Mouse (Mus musculus) kidney, postnatal 10 days (tissue): ENCODE measurements around the gene Asb1.
A peak's percentile ranks its signal among the peaks of the same experiment; 100 is the strongest.

Experiments used
- DNase-seq: peaks from one replicate; pipeline ENCODE4 v3.0.0; 2021; ENCODE audit warnings: mixed read lengths

Asb1 gene

DNA sequence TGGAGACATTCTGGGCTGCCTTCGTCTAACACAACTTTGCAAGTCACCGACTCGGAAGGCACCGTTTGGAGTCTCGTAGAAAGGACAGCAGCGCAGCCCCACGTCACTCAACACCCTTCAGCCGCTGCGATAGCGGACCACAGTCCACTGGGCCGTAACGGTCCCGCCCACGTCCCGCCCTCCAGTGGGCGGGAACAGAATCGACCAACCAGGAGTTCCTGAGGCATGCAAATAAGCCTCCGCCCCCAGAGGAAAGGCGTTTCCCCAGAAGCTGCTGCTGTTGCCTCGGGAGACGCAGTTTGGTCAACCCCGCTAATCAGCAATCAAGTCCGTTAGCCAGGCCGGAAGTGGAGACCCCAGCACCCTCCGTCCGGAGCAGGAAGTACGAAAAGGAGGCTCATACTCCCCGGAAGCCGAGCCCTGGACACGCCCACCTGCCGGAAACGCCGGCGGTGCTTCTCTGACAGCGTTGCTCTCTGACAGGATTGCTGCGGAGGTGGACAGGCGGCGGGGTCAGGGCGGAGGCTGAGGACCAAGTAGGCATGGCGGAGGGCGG is at the start of gene Asb1:
Gene Asb1 (plus strand): TSS at position 274 of the 556 bp plus-strand sequence.
- peak; percentile 96 for DNase-seq

DNA sequence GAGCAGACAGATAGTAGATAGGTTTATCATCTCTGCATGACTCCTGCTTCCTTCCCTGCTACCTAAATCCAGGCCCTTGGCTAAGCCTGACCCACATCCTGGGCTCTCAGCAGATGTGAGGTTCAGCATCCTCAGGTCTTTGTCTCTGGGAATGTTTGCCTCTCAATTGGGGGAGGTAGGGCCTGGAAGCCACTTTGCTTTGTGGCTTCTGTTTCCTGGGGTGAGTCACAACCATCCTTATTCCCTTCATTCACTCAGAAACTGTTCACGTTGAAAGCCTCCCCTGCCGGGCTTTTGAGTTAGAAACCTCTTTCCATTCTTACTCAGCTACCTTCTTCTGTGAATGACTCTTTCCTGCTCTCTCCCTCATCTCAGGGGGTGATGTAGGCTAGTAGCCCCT is 47.6 kb upstream of the Asb1 start:
- no peak for DNase-seq

DNA sequence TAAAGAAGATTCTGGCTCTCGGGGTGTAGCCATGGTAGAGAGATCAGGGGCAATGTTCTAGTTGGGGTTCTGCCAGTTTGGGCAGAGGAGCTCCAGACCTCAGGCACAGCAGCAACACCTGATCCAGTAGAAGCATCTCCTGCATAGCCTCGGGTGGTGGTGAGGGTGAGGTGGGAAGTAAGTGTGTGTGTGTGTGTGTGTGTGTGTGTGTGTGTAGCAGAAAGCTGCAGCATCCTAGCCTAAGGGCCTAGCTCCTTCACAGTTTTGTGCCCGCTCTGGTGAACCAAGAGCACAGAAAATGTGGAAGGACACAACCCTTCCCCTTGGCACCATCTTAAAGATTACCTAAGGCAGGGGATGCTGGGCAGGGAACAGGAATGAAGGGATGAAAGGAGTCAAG is 46.4 kb upstream of the Asb1 start:
- no peak for DNase-seq

DNA sequence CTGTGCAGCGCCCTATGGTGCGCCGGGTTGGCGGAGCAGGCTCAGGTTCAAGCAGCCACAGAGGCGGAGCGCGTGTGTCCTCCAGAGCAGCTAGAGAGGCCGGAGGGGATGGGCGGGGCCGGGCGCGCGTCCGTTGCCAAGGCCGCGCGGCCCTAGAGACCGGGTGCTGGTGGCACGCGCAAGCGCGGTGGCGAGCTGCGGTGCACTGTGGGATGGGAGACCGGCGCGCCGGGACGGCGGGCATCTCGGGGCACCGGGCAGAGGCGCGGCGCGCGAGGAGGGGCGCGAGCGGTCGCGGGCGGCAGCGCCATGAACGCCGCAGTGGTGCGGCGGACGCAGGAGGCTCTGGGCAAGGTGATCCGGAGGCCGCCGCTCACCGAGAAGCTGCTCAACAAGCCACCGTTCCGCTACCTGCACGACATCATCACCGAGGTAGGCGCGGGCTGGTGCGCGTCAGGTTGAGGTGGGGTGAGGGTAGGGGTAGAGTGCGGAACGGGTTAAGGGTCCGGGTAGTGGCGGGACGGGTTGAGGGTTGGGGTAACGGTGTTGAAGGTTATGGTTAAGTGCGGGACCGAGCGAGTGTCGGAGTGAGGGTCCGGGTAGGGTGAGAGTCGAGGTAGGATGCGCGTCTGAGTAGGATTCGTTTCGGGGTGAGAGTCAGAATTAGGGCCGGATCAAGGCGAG is 45.7 kb upstream of the Asb1 start, which contains the start of gene Traf3ip1:
Gene Traf3ip1 (plus strand): TSS at position 191 of the 684 bp plus-strand sequence.
- DNase-seq: peak; percentile 97

DNA sequence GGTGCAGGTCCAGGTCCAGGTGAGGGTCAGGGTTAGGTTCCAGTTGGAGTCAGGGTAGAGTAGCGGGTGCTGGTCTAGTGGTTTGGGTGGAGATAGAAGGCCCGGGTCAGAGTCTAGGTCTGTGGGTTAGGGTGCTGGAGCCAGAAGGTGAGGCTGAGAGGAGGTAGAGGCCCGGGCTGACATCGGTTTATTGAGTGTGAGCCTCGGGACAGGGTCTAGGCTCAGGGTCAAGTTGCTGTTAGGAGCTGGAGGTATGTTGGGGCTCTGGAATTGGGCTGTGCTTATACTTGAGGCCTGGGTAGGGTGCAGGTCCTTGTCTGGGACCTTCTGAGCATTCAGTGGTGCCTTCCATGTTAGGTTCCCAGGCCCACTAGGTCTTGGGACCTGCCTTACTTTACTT is 45.0 kb upstream of the Asb1 start:
- no peak for DNase-seq

DNA sequence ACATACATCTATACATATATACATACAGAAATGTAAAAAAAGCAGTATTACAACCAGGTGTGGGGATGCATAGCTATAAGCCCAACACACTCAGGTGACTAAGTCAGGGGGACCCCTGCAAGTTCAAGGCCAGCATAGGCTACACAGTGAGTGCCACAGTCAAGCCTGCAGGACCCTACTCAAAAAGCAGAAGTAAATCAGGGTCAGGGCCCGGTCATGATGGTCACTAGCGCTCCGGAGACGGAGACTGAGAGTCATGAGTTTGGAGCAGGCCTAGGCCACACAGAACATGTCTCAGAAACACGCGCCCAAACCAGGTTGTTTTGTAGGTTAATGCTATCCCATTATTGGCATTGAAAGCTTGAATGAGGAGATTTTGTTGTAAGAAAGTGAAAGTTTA is 41.8 kb upstream of the Asb1 start:
- DNase-seq: no peak

DNA sequence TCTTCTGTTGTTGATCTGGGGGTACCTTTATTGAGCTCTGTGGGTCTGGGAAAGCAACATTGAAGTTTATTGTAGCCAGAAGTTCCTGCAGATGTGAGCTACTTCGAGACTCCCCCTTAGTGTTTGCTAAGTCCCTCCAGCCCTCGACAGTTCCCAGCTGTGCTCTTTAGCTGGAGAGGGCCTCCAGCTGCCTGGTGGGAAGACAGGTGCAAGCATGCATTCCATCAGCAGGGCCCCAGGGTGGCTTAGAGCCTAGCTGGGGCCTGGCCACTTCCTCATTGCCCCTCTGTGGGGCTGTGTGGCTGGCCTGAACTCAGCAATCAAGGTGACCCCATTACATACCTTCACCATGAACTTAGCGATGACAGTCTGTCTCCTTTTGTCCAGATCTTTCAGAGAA is 35.7 kb upstream of the Asb1 start:
- DNase-seq: no peak

DNA sequence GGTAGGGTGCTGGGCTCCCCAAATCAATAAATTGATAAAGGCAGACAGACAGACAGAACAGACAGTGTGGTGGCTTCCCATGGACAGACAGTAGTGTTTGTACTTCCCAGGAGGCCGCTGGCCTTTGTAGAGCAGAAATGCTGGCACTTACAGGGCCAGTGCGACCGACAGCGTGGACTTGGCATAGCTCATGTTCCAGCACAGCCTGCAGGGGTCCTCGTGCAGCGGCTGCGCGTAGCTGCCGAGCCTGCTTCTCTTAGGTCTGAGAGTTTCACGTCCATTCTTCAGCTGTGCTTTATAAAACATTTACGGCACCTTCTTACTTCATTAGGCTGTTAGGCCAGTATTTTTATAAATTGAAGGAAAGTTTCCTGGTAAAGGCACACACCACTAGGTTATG is 25.4 kb upstream of the Asb1 start:
- DNase-seq: no peak

DNA sequence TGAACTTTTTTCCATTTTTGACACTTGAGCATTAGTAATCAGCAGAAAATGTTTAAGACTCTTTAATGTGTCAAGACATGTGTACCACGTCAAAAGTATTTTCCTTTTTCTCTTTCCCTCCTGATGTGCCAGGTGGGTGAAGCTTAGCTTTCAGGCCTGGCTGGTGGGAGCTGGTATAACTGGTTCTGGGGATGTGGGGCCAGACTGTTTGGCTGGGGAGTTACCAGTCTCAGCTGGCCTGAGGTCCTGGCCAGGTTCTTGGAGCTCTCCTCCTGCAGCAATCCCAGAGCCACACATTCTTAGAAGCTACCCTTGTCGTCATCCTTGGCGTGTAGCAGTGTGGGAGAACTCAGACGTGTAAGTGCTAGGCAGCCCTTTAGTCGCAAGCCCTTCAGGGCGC is 24.7 kb upstream of the Asb1 start:
- DNase-seq: peak; percentile 34

DNA sequence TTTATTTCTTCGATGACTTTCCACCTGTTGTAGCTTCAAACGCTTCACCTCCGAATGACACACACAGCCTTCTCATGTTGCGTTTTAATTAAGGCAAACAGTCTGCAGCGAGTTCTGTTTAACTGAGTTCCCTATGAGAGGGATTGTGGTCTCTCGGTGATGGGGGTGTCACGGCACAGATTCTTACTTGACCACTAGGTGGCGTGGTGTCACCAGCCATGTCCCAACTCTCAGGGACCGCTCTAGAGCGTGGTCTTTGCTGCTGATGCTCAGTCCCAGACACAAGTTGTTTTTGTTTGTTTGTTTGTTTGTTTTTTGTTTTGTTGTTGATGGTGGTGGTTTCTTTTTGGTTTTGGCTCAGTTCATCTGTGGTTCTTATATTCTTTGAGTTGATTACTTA is 16.6 kb upstream of the Asb1 start:
- peak; percentile 78 for DNase-seq

DNA sequence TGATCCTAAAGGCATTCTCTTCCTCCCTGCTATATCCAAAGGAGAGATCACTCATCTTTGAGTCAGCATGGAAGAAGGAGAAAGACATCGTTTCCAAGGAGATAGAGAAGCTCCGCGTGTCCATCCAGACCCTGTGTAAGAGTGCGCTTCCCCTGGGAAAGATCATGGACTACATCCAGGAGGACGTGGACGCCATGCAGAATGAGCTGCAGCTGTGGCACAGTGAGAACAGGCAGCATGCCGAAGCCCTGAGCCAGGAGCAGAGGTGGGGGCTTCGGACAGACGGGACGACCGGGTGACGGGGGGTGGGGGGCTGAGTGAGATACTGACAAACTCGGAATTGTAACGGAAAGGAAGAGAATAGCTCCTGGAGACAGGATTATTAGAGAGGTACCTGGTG is 14.5 kb upstream of the Asb1 start:
- DNase-seq: peak; percentile 48

DNA sequence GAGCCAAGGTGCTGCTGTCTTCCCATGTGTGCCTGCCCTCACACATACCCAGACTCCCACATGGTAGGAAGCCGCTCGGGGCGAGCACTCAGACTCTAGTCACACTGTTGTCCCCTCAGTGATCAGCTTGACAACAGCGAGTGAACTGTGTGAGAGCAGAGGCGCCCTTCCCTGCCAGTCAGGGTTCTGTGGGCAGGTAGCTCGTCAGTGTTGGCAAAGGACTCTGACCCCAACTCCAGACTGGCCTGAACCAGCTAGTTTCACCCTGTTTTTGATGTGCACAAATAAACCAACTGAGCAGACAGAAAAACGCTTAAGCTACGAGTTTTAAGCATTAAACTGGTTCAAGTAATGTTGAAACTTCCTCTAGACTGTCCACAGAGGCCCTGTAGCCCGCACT is 10.2 kb upstream of the Asb1 start:
- peak; percentile 57 for DNase-seq

DNA sequence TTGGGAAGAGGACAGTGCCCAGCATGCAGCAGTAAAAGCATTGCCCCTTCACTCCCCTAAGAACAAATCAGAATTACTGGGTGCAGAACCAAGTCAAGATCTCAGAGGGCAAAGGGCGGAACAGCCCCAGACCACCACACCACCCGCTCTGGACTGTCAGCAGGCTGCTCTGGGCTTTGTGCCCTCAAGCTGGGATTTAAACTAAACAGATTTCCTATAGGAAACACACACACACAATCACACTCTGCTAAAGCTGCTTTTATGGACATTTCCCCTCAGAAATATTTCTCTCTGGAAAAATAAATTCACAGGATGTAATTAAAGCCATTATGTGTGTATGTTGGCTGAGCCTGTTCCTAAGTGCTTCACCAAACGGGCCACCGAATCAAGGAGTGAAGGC is 8.1 kb upstream of the Asb1 start:
- no peak for DNase-seq

DNA sequence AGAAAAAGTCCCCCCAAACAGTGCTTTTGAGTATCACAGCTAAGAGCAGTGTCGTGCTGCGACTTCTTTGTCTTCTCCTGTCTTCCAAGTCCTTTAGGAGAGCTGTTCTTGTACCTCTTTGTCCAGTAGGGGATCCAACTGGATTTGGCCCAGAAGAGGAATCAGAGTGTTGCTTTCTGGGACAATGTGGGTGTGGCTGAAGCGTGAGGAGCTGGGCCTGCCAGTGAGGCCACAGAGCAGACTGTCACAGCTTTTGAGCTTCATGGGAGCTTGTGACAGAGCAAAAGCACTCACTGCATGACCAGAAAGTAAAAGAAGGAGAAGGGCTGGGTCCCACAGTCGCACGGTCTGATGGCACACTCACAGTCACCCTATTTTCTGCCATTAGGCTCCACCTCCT is 7.5 kb upstream of the Asb1 start:
- no peak for DNase-seq

DNA sequence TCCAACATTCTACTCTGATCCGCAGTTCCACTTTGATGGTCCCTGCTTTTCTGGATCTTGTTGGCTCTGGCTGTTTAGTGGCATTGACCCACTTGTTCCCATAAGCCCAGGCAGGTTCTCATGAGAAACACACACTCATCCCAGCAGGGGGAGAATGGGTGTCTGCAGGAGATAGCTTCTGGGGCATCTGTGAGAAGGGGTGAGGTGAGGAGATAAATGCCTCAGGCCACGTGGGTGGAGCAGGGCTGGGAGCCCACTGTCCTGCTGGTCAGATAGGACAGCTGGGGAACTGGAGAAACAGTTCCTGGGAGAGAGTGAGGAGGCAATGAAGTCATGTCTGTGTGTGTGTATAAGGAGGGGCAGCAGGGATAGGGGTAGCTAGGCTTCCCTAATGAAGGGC is 6.9 kb upstream of the Asb1 start:
- DNase-seq: no peak

DNA sequence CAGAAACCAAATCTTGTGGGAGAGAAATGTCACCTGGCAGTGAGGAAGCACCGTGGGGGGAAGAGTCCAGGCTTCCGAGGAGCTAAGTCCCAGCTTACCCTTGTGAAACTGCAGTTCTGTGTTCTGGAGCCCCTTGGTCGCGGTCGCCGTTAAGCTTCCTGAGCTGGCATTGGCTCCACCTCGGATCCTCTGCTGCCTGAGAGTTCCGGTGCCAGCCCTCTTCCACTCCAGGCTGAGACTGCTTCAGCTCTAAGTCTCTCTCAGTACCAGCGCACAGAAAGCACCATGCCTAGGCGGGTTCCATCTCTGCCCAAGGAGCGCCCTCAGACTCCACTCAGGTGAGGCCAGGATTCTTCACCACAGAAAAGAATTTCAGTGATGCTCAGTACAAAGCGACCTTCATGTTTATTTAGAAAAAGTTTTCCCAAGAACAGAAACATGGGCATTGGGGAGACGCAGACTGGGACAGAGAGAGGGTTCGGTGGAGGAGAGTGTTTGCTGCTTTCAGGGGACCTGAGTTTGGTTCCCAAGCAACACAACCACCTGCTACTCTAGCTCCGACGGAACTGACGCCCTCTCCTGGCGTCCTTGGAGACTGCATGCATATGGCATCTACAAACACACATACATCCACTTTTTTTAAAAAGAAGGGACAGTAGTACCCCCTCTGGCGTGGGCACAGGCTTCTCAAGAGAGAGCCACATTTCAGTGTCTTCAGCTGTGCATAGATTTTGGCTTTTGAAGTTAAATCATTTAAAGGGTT is 6.2 kb upstream of the Asb1 start:
- DNase-seq: no peak

DNA sequence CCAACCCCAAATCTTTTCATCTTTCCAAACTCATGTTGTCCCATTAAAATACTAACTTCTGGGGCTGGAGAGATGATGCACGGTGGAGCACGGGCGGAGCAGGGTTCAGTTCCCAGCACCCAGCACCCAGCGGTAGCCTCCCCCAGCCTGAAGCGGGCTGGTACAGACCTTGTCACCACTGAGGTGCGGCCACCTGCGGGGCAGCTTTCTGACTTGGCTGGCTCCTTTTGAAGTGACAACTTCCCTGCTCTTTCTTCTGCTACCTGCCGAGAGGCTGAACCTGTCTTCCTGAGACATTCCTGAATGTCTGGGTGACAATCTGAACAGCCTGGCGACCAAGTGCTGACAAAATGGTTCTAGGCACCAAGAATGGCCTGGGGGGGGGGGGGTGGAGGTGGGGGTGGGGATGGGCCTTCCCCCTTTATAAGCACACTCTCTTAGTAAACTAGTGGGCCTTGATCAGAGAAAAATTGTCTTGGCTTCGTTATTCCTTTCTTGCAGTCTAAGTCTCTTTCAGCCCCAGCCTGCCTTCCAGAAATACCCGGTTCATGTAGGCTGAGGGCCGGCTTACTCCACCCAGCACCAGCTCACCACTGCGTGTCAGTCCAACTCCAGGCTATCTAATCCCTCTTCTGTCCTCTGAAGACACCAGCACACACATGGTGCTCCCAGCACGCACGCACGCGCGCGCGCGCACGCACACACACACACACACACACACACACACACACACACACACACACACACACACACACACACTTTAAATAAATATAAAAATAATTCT is 2.4 kb upstream of the Asb1 start:
- DNase-seq: no peak

DNA sequence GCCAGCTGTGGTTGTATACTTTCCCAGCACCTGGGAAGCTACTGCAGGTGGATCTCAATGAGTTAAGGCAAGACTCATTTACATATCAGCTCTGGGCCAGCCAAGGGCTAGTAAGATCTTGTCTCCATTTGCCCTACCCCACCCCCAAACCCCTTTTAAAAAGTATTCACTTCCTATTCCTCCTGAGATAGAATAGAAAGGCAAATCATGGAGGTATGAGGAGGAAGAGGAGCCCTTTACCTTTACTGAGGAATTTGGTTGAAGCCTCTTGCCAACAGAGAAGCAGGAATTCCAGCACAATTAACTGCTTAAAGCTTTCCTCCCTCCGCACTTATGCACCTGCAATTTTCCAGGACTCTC is 1.8 kb upstream of the Asb1 start:
- DNase-seq: no peak

DNA sequence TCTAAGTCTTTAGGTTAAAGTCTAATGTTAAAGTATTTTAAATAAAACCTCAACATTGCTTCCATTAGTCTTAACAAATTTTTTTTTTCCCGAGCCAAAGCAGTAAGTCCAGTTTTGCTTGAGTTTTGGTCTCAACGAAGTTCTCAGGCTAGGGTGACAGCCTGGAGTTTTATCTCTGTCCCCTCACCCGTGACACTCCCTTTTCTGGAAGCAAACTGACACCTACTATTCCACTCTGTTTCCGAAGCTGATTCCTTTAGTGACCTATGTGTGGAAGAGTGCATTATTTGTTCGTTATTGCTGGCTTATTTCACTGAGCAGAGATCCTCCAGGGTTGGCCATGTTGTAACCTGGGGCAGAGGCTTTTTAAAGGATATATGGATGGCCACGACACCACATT is 1.1 kb upstream of the Asb1 start:
- DNase-seq: no peak

DNA sequence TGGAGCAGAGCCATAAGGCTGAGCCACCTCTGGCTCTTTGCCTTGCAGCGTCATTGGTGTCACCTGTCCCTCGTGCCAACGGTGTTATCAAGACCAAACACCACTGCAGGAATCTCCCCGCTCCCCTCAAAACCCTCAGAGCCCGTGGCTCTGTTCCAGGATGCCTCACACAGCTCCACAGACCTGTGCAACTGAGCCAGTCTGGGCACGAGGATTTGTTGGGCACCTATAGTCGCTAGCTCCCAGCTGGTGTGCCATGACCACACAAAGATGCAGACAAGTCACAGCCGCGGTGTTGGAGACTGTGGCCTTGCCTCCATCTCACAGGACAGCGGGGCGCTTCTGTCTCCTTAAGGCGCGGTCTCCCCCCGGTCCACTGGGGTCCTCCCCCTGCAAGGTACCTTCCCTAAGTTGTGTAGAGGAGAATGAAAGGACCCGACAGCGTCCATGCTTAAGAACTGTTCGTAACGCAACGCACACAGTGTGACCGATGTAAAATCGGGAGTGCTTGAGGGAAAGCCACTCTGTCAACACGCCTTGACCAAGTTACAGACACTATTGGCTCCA is 557 bp upstream of the Asb1 start:
- peak; percentile 45 for DNase-seq

DNA sequence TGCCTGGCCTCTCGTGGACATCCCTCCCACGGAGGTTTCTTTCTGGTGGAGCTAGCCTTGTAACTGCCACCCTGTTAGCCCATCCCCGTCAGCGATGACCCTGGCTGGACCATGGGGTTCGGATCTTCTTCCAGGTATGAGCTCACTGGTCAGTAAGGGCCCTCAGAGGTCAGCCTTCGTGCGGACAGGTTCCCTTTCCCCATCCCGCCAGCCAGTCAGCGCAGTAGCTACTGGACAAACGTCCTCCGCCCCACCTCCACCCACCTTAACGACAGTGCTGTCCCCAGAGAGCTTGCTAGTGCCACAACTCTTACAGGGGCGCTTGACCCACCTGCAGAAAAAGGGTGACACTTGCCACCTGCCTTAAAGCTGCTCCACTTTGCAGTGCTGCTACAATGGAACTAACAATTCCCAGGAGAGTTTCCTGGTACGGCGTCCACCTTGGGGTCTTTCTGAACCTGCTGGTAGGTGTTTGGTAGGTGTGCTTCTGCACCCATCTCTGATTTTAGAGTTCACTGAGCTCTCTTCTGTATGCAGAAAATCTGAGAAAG is 773 bp downstream of the Asb1 start:
- no peak for DNase-seq

DNA sequence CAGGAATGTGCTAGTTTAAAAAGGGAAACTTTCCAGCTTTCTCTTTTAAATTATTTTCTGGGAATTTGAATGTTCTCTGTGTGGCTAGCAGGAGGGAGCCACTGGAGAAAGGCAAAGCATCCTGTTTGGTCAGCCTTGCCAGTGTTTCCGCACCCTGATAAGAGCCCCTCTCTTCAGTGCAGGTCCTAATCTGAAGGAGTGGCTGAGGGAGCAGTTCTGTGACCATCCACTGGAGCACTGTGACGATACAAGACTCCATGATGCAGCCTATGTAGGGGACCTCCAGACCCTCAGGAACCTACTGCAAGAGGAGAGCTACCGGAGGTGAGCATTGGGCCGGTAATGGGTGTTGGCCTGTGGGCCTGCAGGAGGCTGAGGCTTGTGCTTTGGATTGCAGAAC is 3.6 kb downstream of the Asb1 start:
- DNase-seq: no peak

DNA sequence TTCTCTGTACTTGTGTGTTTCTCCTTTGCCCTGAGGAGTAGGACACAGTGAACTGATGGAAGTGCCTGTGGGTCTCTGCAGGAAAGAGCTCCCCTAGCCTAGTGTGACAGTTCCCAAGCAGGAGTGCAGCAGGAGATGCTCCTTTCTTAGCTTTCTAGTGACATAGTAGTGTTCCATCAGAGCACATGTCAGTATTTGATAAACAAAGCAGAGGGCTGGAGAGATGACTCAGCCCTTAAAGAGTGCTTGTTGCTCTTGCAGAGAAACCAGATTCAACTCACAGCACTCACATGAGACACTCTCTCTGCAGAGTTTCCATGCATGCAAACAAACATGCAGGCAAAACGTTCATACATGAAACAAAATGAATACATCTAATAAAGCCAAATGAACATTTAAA is 4.9 kb downstream of the Asb1 start:
- no peak for DNase-seq
